Mouse (Mus musculus) lung, embryonic 14.5 days (tissue): ENCODE data around the gene Kdm6a. TPM values are rescaled to one million over a fixed set of nuclear protein-coding genes. Genes with fewer than 3 reads are reported as not detected.
A peak's percentile ranks its signal among the peaks of the same experiment; 100 is the strongest.

ENCODE experiments used
- ATAC-seq: fragments of 200-750 bp; cut with Nextera tagmentation; 2 replicates; pipeline ENCODE4 v1.8.0; 2017; ENCODE audit warnings: mild to moderate bottlenecking, moderate TSS enrichment, moderate library complexity; ENCODE audit not compliant: insufficient read depth
- DNase-seq: peaks from one replicate; pipeline ENCODE4 v3.0.0-alpha.2; 2015
- H3K27ac ChIP-seq: fragments of 300-500 bp; sonication (generic); 2 replicates; pipeline ENCODE4 v1.5.1; 2014; ENCODE audit warnings: low read depth, mild to moderate bottlenecking, moderate library complexity
- H3K27me3 ChIP-seq: fragments of 300-500 bp; sonication (generic); 2 replicates; pipeline ENCODE4 v1.6.1; 2014; ENCODE audit warnings: low read length, control low read depth; ENCODE audit not compliant: insufficient read depth
- H3K36me3 ChIP-seq: fragments of 300-500 bp; sonication (generic); 2 replicates; pipeline ENCODE4 v1.6.1; 2014; ENCODE audit warnings: control low read depth; ENCODE audit not compliant: insufficient read depth
- H3K4me1 ChIP-seq: fragments of 300-500 bp; sonication (generic); 2 replicates; pipeline ENCODE4 v1.6.1; 2014; ENCODE audit warnings: antibody characterized with exemption, control low read depth; ENCODE audit not compliant: insufficient read depth
- H3K4me2 ChIP-seq: fragments of 300-500 bp; sonication (generic); 2 replicates; pipeline ENCODE4 v1.6.1; 2014; ENCODE audit warnings: mild to moderate bottlenecking
- H3K4me3 ChIP-seq: fragments of 300-500 bp; sonication (generic); 2 replicates; pipeline ENCODE4 v1.5.1; 2014; ENCODE audit warnings: low read depth, low read length
- H3K9ac ChIP-seq: fragments of 300-500 bp; sonication (generic); 2 replicates; pipeline ENCODE4 v1.6.1; 2014
- H3K9me3 ChIP-seq: fragments of 300-500 bp; sonication (generic); 2 replicates; pipeline ENCODE4 v1.6.1; 2016; ENCODE audit warnings: low read depth, low read length, control low read depth
- CTCF ChIP-seq: IDR thresholded peaks from 2 replicates; pipeline ENCODE4 v1.5.1; 2016; ENCODE audit warnings: antibody characterized with exemption, low read depth
- WGBS: fragments of 180-500 bp; shearing (Covaris S2); extraction: QIAGEN DNeasy Blood & Tissue Kit; methylation state at CpG from one replicate; pipeline ENCODE4 v1.1.7; 2014; 5-methylcytosine and 5-hydroxymethylcytosine counted together
- polyA plus RNA-seq: library from polyadenylated mRNA; unstranded; fragments of >200 nt; fragmentation: Nextera tagmentation; extraction: Ambion mirVana; gene quantifications from 2 replicates; pipeline ENCODE4 v1.2.1, GENCODE M21; 2014

Kdm6a gene
- polyA plus RNA-seq, 1 experiment from 2014 or later = 39.6 TPM

DNA sequence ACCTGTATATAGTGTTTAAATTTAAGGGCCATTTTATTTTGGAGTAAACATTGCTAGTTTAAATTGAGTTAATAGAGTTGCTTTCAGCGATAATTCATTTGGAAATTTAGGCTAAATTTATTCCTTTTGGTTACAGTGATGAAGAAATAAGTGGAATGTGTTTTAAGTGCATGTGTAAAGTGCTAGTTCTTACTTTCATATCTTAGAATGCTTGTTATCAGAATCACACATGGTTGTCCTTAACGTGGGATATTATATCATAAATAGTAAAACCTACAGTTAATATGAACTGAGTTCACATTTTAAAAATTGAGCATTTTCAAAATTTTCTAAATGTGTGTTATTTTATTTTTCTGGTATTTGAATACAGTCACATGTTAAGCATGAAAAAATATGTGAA is 2.7 kb downstream of the Kdm6a start:
- Histone ChIP-seq H3K4me1 (no peaks in the 10 kb centered on the region), H3K27me3 (no peaks in the 10 kb centered on the region), H3K9me3 (no peaks in the 10 kb centered on the region), H3K4me2 (peak overlapping the region; percentile 57), H3K4me3 (peak overlapping the region; percentile 70), H3K9ac (no peak overlapping the region), H3K36me3 (no peaks in the 10 kb centered on the region), H3K27ac (no peak overlapping the region)
- no peak for ATAC-seq
- no peak for TF ChIP-seq CTCF
- no peak for DNase-seq
- 46% methylated on average over 2 of the region's 2 CpGs for WGBS

DNA sequence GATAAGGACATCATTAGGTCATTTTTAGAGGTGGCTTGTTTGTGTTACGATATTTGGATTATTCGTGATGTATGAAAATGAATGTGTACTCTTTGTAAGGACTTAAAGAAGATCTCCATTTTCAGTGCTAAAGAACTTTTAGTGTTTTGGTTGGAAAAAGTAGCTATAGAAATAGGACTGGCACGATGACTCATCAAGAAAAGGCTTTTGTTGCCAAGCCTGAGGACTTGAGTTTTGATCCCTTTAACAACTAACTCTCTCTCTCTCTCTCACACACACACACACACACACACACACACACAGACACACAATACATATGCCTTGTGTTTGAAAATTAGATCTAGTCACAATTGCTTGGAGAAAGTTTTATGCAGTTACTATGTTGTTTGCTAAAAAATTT is 4.6 kb downstream of the Kdm6a start:
- H3K9ac ChIP-seq = no peak overlapping the region
- no peak overlapping the region for H3K4me3 ChIP-seq
- H3K9me3 ChIP-seq = no peaks in the 10 kb centered on the region
- no peaks in the 10 kb centered on the region for H3K4me1 ChIP-seq
- WGBS = 74% methylated on average over 3 of the region's 3 CpGs
- no peaks in the 10 kb centered on the region for H3K36me3 ChIP-seq
- no peak for DNase-seq
- no peak for TF ChIP-seq CTCF
- H3K27me3 ChIP-seq = no peaks in the 10 kb centered on the region
- ATAC-seq = no peak
- H3K27ac ChIP-seq = no peak overlapping the region
- no peak overlapping the region for H3K4me2 ChIP-seq

DNA sequence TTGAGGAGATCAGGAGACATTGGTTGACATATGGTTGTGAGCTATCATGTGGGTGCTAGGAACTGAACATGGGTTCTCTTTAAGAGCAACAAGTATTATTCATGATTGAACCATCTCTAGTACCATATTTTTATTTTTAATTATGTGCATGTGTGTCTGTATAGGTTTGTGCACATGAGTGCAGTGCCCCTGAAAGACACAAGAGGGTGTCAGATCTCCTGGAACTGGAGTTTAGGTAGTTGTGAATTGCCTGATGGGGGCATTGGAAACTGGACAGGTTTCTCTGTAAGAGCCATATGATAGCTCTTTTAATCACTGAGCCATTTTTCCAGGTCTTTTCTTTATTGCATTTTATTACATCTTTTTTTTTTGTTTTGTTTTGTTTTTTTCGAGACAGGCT is 6.6 kb downstream of the Kdm6a start:
- no peak for DNase-seq
- no peak for ATAC-seq
- H3K9me3 ChIP-seq = no peaks in the 10 kb centered on the region
- no peak overlapping the region for H3K4me3 ChIP-seq
- H3K9ac ChIP-seq = no peak overlapping the region
- whole genome bisulfite sequencing = 100% methylated on average over 1 of the region's 1 CpGs
- H3K36me3 ChIP-seq = no peaks in the 10 kb centered on the region
- H3K4me2 ChIP-seq = no peak overlapping the region
- no peaks in the 10 kb centered on the region for H3K4me1 ChIP-seq
- H3K27me3 ChIP-seq = no peaks in the 10 kb centered on the region
- TF ChIP-seq CTCF = 0 out of 2 replicates have a peak, but pooled peaks have one; percentile 4
- H3K27ac ChIP-seq = no peak overlapping the region

DNA sequence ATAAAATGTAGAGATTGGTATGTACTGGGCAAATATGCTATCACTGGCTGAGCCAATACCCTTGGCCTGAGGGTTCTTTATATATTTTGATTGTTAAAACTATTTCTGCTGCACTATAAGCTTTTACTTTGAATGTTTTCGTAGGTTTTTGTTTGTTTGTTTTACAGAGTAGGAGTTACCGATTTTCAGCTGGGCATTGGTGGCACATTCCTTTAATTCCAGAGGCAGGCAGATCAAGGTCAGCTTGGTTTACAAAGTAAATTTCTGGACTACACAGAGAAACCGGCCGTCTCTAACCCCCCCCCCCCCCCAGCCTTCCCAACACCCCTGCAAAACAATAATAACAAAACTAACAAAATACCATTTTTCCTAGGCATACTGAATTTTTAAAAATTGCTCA is 12.5 kb downstream of the Kdm6a start:
- Histone ChIP-seq H3K36me3 (no peaks in the 10 kb centered on the region), H3K4me2 (no peak overlapping the region), H3K4me1 (no peaks in the 10 kb centered on the region), H3K27me3 (no peaks in the 10 kb centered on the region), H3K4me3 (no peak overlapping the region), H3K9me3 (no peaks in the 10 kb centered on the region), H3K9ac (no peak overlapping the region), H3K27ac (no peak overlapping the region)
- DNase-seq = no peak
- 11% methylated on average over 4 of the region's 4 CpGs for WGBS
- no peak for TF ChIP-seq CTCF
- no peak for ATAC-seq

DNA sequence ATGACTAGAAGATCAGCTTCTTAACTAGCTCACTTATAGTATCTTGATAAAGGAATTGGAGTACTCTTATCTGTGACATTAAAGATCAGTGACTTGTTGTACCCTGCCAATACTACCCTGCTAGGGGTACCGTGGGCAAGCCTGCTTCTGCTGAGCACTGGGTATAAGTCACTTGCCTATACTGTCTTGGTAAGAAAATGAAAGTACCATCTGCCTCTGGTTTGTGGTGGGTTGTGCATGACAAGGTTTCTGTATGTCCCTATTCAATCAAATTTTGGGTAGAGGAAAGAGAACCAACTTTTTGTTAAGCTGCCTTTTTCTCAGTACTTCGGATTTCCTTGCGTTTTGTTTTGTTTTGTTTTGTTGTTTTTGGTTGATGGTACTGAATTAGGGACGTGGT is 15.4 kb downstream of the Kdm6a start:
- WGBS = 80% methylated on average over 4 of the region's 4 CpGs
- Histone ChIP-seq H3K27me3 (no peaks in the 10 kb centered on the region), H3K27ac (no peak overlapping the region), H3K36me3 (no peaks in the 10 kb centered on the region), H3K9ac (no peak overlapping the region), H3K4me1 (no peaks in the 10 kb centered on the region), H3K4me3 (no peak overlapping the region), H3K9me3 (no peaks in the 10 kb centered on the region), H3K4me2 (no peak overlapping the region)
- ATAC-seq (no peak), DNase-seq (no peak)
- no peak for TF ChIP-seq CTCF

DNA sequence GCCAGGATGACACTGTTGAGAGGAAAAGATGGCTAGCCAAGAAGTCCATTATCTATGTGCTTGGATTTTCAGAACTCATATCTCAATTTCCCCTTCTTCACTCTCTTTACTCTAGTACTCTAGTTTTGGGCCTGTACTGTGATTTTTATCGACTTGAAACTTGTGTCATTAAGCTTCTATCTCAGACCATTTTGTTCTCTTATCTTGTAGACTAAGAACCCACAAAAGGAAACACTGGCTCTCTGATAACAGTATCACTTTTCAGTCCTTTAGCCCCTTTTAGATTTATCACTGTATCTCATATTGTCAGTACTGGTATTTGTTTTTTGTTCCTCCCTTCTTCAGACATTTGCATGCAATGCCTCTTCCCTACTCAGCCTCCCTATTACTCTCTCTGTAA is 17.1 kb downstream of the Kdm6a start:
- DNase-seq (no peak), ATAC-seq (no peak)
- Histone ChIP-seq H3K4me1 (no peaks in the 10 kb centered on the region), H3K27me3 (no peaks in the 10 kb centered on the region), H3K9me3 (no peaks in the 10 kb centered on the region), H3K4me2 (no peak overlapping the region), H3K9ac (no peak overlapping the region), H3K4me3 (no peak overlapping the region), H3K36me3 (no peaks in the 10 kb centered on the region), H3K27ac (no peak overlapping the region)
- 44% methylated on average over 1 of the region's 1 CpGs for WGBS
- TF ChIP-seq CTCF = no peak

DNA sequence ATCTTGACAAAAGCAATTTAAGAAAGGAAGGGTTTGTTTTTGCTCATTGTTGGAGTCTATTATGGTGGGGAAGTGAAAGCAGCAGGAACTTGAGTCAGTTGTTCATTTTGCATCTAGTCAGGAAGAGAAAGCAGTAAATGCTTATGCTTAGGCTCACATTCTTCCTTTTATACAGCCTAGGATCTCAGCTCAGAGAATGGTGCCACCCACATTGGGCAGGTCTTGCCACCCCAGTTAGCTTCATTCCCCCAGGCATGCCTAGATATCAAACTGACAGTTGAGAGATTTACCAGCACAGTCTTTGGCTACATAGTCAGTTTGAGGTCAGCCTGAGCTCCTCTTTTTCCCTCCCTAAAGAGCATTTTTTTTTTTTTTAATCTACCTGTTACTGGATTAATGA is 24.8 kb downstream of the Kdm6a start:
- Histone ChIP-seq H3K27me3 (no peaks in the 10 kb centered on the region), H3K9ac (no peak overlapping the region), H3K4me2 (no peak overlapping the region), H3K4me3 (no peak overlapping the region), H3K27ac (no peak overlapping the region), H3K4me1 (no peaks in the 10 kb centered on the region), H3K9me3 (no peaks in the 10 kb centered on the region), H3K36me3 (no peaks in the 10 kb centered on the region)
- ATAC-seq (no peak), DNase-seq (no peak)
- TF ChIP-seq CTCF = no peak

DNA sequence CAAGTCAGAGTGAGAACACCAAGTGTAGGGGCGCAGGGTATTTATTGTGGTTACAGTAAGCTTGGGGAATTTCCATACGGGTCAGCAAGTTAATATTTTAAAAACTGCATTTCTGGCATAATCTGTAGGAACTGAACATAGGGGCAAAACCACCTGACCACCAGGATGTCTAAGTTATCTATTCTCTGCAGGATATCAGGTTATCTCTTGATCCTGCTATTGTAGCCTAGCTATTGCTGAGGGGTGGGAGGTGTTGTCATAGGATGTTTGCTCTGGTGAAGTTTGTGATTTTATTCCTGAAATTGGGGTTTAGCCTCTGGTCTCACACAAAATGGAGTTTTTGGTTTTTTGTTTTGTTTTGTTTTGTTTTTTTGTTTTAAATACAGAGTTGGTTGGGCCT is 25.9 kb downstream of the Kdm6a start:
- WGBS = 83% methylated on average over 2 of the region's 2 CpGs
- no peaks in the 10 kb centered on the region for H3K4me1 ChIP-seq
- ATAC-seq = no peak
- H3K36me3 ChIP-seq = no peaks in the 10 kb centered on the region
- no peak overlapping the region for H3K9ac ChIP-seq
- H3K4me3 ChIP-seq = no peak overlapping the region
- DNase-seq = no peak
- TF ChIP-seq CTCF = no peak
- no peaks in the 10 kb centered on the region for H3K9me3 ChIP-seq
- no peak overlapping the region for H3K27ac ChIP-seq
- H3K27me3 ChIP-seq = no peaks in the 10 kb centered on the region
- no peak overlapping the region for H3K4me2 ChIP-seq
